Mouse (Mus musculus) megakaryocyte-erythroid progenitor cell, adult 5-6 weeks (primary cell): ENCODE measurements at regions not wholly inside any gene's neighbourhood (a gene's known extent, or its start where the extent isn't known, plus 50 kb on each side); places are given as distances from the start of the nearest gene placed in this dataset.

Experiments
- ATAC-seq: replicated peaks from 2 replicates; pipeline ENCODE4 v1.8.0; 2016; ENCODE audit warnings: mild to moderate bottlenecking, inconsistent platforms; ENCODE audit not compliant: severe bottlenecking, poor library complexity, low FRiP score, low TSS enrichment

- no peak for ATAC-seq
Measured at GRCm38 (mm10) chr5:99165807-99166360, 128.7 kb upstream of the Prkg2 start.

GRCm38 (mm10) chr5:99157973-99158372 is 120.8 kb upstream of the Prkg2 start:
- ATAC-seq: peak; percentile 70; the same call in 1 of the 2 replicates

GRCm38 (mm10) chr5:99153269-99153850 is 116.2 kb upstream of the Prkg2 start:
- no peak for ATAC-seq

DNA sequence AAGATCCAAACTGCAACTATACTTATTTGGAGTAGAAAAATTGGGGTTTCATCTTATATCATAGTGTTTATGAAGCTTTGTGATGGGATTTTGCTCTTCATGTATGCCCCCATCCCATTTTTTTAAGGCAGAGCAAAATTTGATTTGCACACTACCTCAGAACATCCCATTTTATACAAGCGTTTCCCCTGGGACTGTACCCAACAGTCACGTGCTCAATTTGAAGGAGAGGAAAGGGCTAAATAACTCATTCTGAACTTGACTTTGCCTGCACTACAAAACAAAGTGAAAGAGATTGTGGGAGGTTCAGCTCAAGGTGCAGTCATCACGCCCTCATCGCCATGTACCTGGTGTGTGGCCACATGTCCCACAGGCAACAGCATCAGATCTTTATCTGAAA is 115.1 kb upstream of the Prkg2 start:
- no peak for ATAC-seq

- no peak for ATAC-seq
Measured at GRCm38 (mm10) chr5:99149904-99150303, 112.8 kb upstream of the Prkg2 start.

DNA sequence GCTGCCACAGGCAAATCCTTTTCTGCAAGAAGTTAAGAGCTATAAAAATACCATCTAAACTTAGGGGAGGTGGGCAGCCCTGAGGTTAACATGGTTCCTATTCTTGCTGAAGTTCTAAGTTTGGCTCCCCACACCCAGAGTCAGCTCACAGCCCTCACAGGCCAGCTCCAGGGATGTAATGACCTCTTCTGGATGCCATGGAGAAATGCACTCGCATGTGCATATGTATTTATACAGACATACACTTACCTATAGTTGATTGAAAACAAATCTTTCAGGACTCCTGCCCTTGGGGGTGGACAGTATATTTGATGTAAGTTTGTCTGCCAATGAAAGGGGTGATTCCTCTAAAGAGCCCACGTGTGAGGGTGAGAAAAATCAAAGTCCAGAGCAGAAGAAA is 95.5 kb upstream of the Prkg2 start:
- ATAC-seq: no peak

GRCm38 (mm10) chr5:99128628-99129027 is 91.5 kb upstream of the Prkg2 start:
- no peak for ATAC-seq

- ATAC-seq: no peak
Measured at GRCm38 (mm10) chr5:99125418-99125817, 88.3 kb upstream of the Prkg2 start.

- ATAC-seq: no peak
Measured at GRCm38 (mm10) chr5:99111755-99112154, 74.6 kb upstream of the Prkg2 start.

DNA sequence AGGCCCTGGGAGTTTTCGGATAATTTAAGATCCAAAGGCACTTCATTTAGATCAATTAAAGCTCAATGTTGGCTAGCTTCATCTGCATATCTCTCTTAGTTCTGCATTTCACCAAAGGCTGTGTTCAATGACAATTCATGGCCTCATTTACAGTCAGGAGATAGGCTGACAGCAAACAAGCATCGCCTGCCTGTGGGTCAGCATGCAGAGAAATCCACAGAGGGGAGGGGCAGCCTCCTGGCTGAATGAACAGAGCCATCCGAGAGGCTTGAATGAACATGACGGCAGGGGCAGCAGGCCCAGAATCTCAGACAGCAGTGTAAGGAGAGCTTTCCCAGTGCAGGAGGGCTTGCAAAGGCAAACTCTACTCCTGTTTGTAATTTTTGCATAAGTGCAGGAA is 74.1 kb upstream of the Prkg2 start:
- no peak for ATAC-seq

- no peak for ATAC-seq
Measured at GRCm38 (mm10) chr5:99099727-99100116, 62.6 kb upstream of the Prkg2 start.

DNA sequence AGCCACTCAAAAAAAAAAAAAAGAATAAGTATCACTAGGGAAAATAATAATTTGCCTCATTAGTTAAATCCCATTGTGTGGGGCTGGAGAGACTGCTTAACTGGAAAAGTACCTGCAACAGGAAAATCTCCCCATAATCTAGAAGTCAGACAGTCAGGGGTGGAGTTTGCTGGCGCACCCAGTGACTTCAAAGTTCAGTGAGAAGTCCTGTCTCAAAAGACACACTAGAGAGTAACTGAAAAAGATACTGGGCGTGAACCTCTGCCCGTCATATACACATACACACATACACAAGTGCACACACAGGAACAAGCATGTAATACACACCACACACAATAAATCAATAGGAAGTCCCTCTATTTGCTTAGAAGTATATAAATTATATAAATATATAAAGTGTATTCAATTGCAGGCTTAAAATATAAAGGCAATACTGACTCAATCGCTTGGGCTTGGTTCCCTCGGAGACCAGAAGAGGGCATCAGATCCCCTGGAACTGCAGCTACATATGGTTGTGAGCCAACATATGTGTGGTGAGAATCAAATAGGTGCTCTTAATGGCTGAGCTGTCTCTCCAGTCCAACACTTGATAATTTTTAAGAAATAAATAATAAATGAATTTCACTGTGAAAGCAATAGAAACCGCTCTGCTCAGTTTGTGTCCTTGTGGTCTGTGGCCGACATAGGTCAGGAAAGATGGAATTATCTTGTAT is 62.0 kb upstream of the Prkg2 start:
- no peak for ATAC-seq
